Mouse (Mus musculus) gastrocnemius, postnatal 14 days (tissue): ENCODE data around the gene Myl9. TPM values are rescaled to one million over a fixed set of nuclear protein-coding genes. Genes with fewer than 3 reads are reported as not detected.
"Not testable (repeated sequence)": the region's sequence is repeated elsewhere in the genome, so short reads cannot be mapped to it uniquely, and the experiment has no call there.

Experiments
- DNase-seq: peaks from one replicate; pipeline ENCODE4 v3.0.0; 2021; ENCODE audit warnings: mixed read lengths
- intact Hi-C: fragments of 180-260 bp; cut with DNase I; formaldehyde crosslinking; loops from one replicate; pipeline ENCODE4 v1.15.1; 2025; ENCODE audit warnings: low total_unique reads
- total RNA-seq, 2 experiments: library from RNA; stranded (reverse); gene quantifications; 2 replicates each; pipeline ENCODE4 v1.2.3; 2021

Myl9 gene
- total RNA-seq, 2 experiments from 2014 or later: 165 to 224 TPM

DNA sequence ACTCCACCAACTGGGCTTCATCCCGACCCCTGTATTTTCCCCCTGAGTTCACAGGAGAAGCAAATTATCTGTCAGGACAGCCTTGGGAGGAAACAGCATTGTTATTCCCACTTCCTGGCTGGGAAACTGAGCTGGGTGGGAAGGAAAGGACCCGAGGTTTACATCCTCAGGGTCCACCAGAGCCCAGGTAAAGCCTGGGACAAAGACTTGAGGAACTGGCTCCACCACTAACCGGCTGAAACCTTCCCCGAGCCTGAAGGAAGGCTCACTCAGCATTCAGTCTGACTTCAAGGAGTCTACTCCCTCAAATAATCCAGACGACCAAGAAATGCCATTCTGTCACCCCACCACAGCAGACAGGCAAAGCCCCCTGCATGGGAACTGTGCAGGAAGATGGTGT, 39.7 kb downstream of the Myl9 start:
- DNase-seq: no peak
- intact Hi-C loops: no loop called here

DNA sequence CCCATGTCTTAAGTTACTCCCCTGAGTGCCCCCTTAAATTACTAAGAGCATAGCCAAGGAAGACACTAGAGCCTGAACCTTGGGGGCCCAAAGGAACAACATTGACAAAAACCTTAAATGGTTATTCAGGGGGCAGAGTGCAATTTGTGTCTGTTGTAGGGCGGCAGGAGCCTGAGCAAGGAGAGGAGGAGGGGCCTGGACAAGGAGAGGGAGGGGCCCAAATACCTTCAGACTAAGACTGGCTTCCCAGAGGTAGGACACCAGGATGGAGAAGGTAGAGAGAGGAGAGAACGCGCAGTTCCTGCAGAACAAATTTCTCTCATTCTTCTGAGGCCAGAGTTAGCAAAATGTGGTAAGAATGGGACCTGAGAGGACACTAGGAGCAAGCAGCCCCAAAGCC, 40.2 kb downstream of the Myl9 start:
- no peak for DNase-seq
- intact Hi-C loops: no loop called here

DNA sequence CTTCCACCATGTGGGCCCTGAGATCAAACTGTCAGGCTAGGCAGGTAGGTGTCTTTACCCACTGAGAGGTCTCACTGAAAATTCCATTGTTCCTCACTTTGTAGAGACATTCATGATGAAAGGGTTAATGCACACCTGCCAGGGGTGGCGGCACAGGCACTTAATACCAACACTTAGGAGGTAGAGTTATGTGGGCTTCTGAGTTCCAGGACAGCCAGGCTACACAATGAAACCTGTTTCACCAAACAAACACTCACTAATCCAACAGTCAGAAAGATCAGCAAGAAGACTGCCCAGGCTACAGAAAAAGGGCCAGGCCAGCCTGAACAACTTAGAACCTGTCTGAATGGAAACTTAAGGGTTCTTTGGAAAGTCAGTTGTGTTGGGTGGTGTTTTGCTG, 40.9 kb downstream of the Myl9 start:
- DNase-seq: no peak
- intact Hi-C loops: no loop called here

DNA sequence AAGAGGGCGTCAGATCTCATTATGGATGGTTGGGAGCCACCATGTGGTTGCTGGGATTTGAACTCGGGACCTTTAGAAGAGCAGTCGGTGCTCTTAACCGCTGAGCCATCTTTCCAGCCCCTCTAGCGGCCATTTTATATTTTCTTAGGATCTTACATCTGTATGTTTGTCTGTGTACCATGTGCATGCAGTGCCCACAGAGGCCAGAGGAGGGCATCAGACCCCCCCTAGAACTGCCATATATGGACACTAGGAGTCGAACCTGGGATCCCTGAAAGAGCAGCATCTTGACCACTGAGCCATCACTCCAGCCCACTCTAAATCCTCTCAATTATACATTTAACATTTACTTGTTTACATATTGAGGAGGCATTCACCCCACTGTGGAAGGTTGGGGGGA, 49.9 kb downstream of the Myl9 start:
- intact Hi-C loops, DNase-seq: not testable (repeated sequence)

Other genes with a start within 250 kb of the Myl9 start
- 10 to 100 TPM; 18.9 to 20.1 TPM for gene Aar2, start 227.8 kb upstream of the Myl9 start, total RNA-seq
- gene Dlgap4, start 161.7 kb upstream of the Myl9 start, total RNA-seq: 10 to 100 TPM; 54.6 to 77.3 TPM
- 1 to 10 TPM; 2.9 to 3.1 TPM for gene Tgif2, start 64.6 kb downstream of the Myl9 start, total RNA-seq
- gene 4930518I15Rik, start 82.5 kb downstream of the Myl9 start, total RNA-seq: under 1 TPM; 0.35 to 0.44 TPM
- gene Rab5if, start 87.7 kb downstream of the Myl9 start, total RNA-seq: 10 to 100 TPM; 75.1 to 77.1 TPM
- gene Sla2, start 111.8 kb downstream of the Myl9 start, total RNA-seq: not detected
- gene Ndrg3, start 216.6 kb downstream of the Myl9 start, total RNA-seq: 10 to 100 TPM; 23.3 to 25.2 TPM
- gene Dsn1, start 231.7 kb downstream of the Myl9 start, total RNA-seq: 1 to 10 TPM; 2.7 to 3.5 TPM